In the genomic region with DNA sequence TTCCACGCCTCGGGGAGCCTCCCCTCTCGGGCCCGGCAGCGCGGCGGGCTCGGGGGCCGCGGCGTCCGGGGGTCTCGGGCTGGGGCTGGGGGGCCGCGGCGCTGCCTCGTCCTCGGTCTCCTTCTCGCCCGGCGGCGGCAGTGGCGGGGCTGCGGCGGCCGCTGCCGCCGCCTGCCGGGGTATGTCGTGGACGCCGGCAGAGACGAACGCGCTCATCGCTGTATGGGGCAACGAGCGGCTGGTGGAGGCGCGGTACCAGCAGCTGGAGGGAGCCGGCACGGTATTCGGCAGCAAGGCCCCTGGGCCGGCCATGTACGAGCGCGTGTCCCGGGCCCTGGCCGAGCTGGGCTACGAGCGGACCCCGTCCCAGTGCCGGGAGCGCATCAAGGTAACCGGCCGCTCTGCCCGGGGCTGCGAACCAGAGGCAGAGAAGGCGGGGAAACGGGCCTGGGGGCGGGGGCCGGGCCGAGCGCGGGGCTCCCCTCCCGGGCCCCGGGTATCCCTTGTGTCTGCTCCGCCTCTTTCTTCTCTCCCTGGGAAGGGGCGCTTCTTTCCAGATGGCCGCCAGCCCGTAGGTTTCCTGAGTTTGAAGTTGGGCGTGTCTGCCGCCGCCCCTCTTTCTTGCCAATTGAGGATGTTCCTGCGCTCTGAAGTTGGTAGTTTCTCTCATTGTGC, we compare ENCODE assay signal across 8 mouse cellular contexts. TPM values are rescaled to one million over a fixed set of nuclear protein-coding genes. Genes with fewer than 3 reads are reported as not detected.
A peak's percentile ranks its signal among the peaks of the same experiment; 100 is the strongest.
DNase-seq lines count a peak whose midpoint lies in the region; ATAC-seq and TF ChIP-seq lines count a peak whose summit lies in the region.

No protein-coding gene starts in this region.

- H3K4me1 ChIP-seq in embryonic facial prominence, embryonic 13.5 days, result peaks cover 20% of the 10 kb centered on the region
- peaks cover 8 to 9% of the 10 kb centered on the region in 2 experiments for H3K4me1 ChIP-seq in liver, embryonic 14.5 days (replicated peaks; ENCODE audit: control insufficient read depth in 2 of 2, insufficient read depth in 2 of 2, low read length in 1 of 2)
- H3K4me1 ChIP-seq in stomach, embryonic 16.5 days (ENCODE audit: control insufficient read depth, insufficient read depth, low read length), result peaks cover 9% of the 10 kb centered on the region

- under 1% methylated on average over 58 of the region's 75 CpGs for WGBS in embryonic facial prominence, embryonic 13.5 days
- WGBS in liver, embryonic 14.5 days (ENCODE audit: insufficient replicate concordance), result under 1% methylated on average over 68 of the region's 75 CpGs
- WGBS in stomach, embryonic 16.5 days, result under 1% methylated on average over 67 of the region's 75 CpGs

- H3K4me2 ChIP-seq in embryonic facial prominence, embryonic 13.5 days, result peak overlapping the region; percentile 87
- H3K4me2 ChIP-seq in liver, embryonic 14.5 days (ENCODE audit: low read depth), result peak overlapping the region; percentile 100
- peak overlapping the region; percentile 79 for H3K4me2 ChIP-seq in stomach, embryonic 16.5 days (ENCODE audit: low read depth, low read length)

- ATAC-seq in embryonic facial prominence, embryonic 13.5 days (ENCODE audit: insufficient number of reproducible peaks, insufficient read depth, low FRiP score, low TSS enrichment, low read depth), result peak; percentile 70
- ATAC-seq in liver, embryonic 14.5 days (ENCODE audit: insufficient read depth), result peak; percentile 63
- peak; percentile 70 for ATAC-seq in stomach, embryonic 16.5 days (ENCODE audit: insufficient read depth, low FRiP score)

- H3ac ChIP-seq in C2C12 (ENCODE audit: control insufficient read depth, insufficient read length, low read depth), result peak overlapping the region; percentile 81

- H3K79me2 ChIP-seq in C2C12 (ENCODE audit: control insufficient read depth, insufficient read depth), result peaks cover 53% of the 10 kb centered on the region

- no peak for TF ChIP-seq EP300 in liver, embryonic 14.5 days (IDR thresholded peaks at IDR 0.05; ENCODE audit: low read depth)

- peak overlapping the region; percentile 99 for H3K27ac ChIP-seq in embryonic facial prominence, embryonic 13.5 days
- H3K27ac ChIP-seq in liver, embryonic 14.5 days, result no peak overlapping the region
- peak overlapping the region; percentile 100 for H3K27ac ChIP-seq in stomach, embryonic 16.5 days (ENCODE audit: low read length)

- peak; percentile 58 to 64 for DNase-seq in adrenal gland, postnatal 36 days
- peak; percentile 22 to 23 for DNase-seq in heart, adult 9 months (ENCODE audit: low spot score in 2 of 2)
- peak; percentile 22 for DNase-seq in kidney, adult 9 months
- peak; percentile 14 to 29 (median 15) for DNase-seq in liver, embryonic 14.5 days (ENCODE audit: low read depth in 3 of 3, low spot score in 3 of 3)
- DNase-seq in neural tube, embryonic 10.5 days (ENCODE audit: extremely low spot score, low spot score), result peak; percentile 79

- TF ChIP-seq CTCF in C2C12 (IDR thresholded peaks at IDR 0.05; ENCODE audit: control insufficient read depth, insufficient read depth, insufficient read length), result no peak
- TF ChIP-seq CTCF in liver, embryonic 14.5 days (IDR thresholded peaks at IDR 0.05; ENCODE audit: low read depth), result no peak

- peaks cover 8% of the 10 kb centered on the region for H3K36me3 ChIP-seq in C2C12 (ENCODE audit: control insufficient read depth, insufficient read depth)
- H3K36me3 ChIP-seq in embryonic facial prominence, embryonic 13.5 days, result peaks cover 13% of the 10 kb centered on the region; the same call in 1 of the 2 replicates
- H3K36me3 ChIP-seq in liver, embryonic 14.5 days (replicated peaks; ENCODE audit: control insufficient read depth, insufficient read depth, low read depth), result no peaks in the 10 kb centered on the region
- H3K36me3 ChIP-seq in stomach, embryonic 16.5 days (ENCODE audit: control insufficient read depth, insufficient read depth, low read length), result no peaks in the 10 kb centered on the region

- peak overlapping the region; percentile 75 for H3K4me3 ChIP-seq in C2C12 (ENCODE audit: insufficient read depth, poor library complexity, severe bottlenecking)
- peak overlapping the region; percentile 97 for H3K4me3 ChIP-seq in embryonic facial prominence, embryonic 13.5 days
- peak overlapping the region; percentile 86 to 90 for H3K4me3 ChIP-seq in liver, embryonic 14.5 days (ENCODE audit: insufficient read depth in 1 of 2, low read depth in 2 of 2, low read length in 2 of 2)
- peak overlapping the region; percentile 83 for H3K4me3 ChIP-seq in stomach, embryonic 16.5 days (replicated peaks; ENCODE audit: low read length)

- H3K9ac ChIP-seq in embryonic facial prominence, embryonic 13.5 days, result peak overlapping the region; percentile 95
- H3K9ac ChIP-seq in liver, embryonic 14.5 days (replicated peaks), result peak overlapping the region; percentile 68
- peak overlapping the region; percentile 96 for H3K9ac ChIP-seq in stomach, embryonic 16.5 days (ENCODE audit: low read length)

- no peaks in the 10 kb centered on the region for H3K27me3 ChIP-seq in C2C12 (ENCODE audit: control insufficient read depth, insufficient read depth, insufficient read length)
- no peaks in the 10 kb centered on the region for H3K27me3 ChIP-seq in embryonic facial prominence, embryonic 13.5 days
- H3K27me3 ChIP-seq in liver, embryonic 14.5 days (ENCODE audit: control insufficient read depth, insufficient read depth, low read length), result no peaks in the 10 kb centered on the region
- no peaks in the 10 kb centered on the region for H3K27me3 ChIP-seq in stomach, embryonic 16.5 days (ENCODE audit: control insufficient read depth, insufficient read depth, low read length)

- peaks cover 42% of the 10 kb centered on the region for H3K79me3 ChIP-seq in C2C12 (ENCODE audit: low read depth)

- no peaks in the 10 kb centered on the region for H3K9me3 ChIP-seq in embryonic facial prominence, embryonic 13.5 days
- no peaks in the 10 kb centered on the region for H3K9me3 ChIP-seq in liver, embryonic 14.5 days (ENCODE audit: control insufficient read depth, low read length)
- no peaks in the 10 kb centered on the region for H3K9me3 ChIP-seq in stomach, embryonic 16.5 days (replicated peaks; ENCODE audit: control insufficient read depth, low read length)

TF ChIP-seq in C2C12, 6 proteins besides CTCF, POLR2A, EP300 and RAD21:
- TF ChIP-seq USF1 (IDR thresholded peaks at IDR 0.05; ENCODE audit: low read depth) (no peak), MYOG (IDR thresholded peaks at IDR 0.05; ENCODE audit: control insufficient read depth, extremely low read depth, insufficient read length) (no peak), CEBPB (IDR thresholded peaks at IDR 0.05; ENCODE audit: low read depth) (no peak), MAX (IDR thresholded peaks at IDR 0.05) (no peak), FOSL1 (IDR thresholded peaks at IDR 0.05; ENCODE audit: insufficient read depth, low read length, poor library complexity, severe bottlenecking) (no peak), MYOD1 (IDR thresholded peaks at IDR 0.05; ENCODE audit: control insufficient read depth, insufficient read length, low read depth) (no peak)

RNA-seq across cellular contexts. Expression of gene Msantd2, which starts 0.5 kb away (rescaled TPM):
- polyA plus RNA-seq in C2C12 (2012; fragmentation: generic; extraction: Trizol), result 8.4 TPM
- total RNA-seq in adrenal gland, postnatal 36 days (2021), result 10 to 100 TPM; 17.4 to 29.5 TPM
- 31.1 and 34.9 TPM in 2 replicates for polyA plus RNA-seq in embryonic facial prominence, embryonic 13.5 days (2015; fragmentation: Nextera tagmentation; extraction: Ambion mirVana)
- 6.6 and 9.3 TPM in 2 replicates for polyA plus RNA-seq in liver, embryonic 14.5 days (2012; rRNA removed)
- 3.8 TPM in 2 replicates for polyA plus RNA-seq in liver, embryonic 14.5 days (2014; fragmentation: Nextera tagmentation; extraction: Ambion mirVana)
- 15.3 and 16.1 TPM in 2 replicates for polyA plus RNA-seq in stomach, embryonic 16.5 days (2015; fragmentation: Nextera tagmentation; extraction: Ambion mirVana)

RNA-seq across cellular contexts. Expression of gene Esam, which starts 38.3 kb away (rescaled TPM):
- polyA plus RNA-seq in C2C12 (2012; fragmentation: generic; extraction: Trizol), result 0.06 TPM
- total RNA-seq in adrenal gland, postnatal 36 days (2021), result 10 to 100 TPM; 30.5 to 46.0 TPM
- polyA plus RNA-seq in embryonic facial prominence, embryonic 13.5 days (2015; fragmentation: Nextera tagmentation; extraction: Ambion mirVana), result 39.5 and 41.7 TPM in 2 replicates
- polyA plus RNA-seq in liver, embryonic 14.5 days (2012; rRNA removed), result 6.5 and 7.3 TPM in 2 replicates
- polyA plus RNA-seq in liver, embryonic 14.5 days (2014; fragmentation: Nextera tagmentation; extraction: Ambion mirVana), result 9.9 and 10.7 TPM in 2 replicates
- 58.2 and 58.6 TPM in 2 replicates for polyA plus RNA-seq in stomach, embryonic 16.5 days (2015; fragmentation: Nextera tagmentation; extraction: Ambion mirVana)

RNA-seq across cellular contexts. Expression of gene Vsig2, which starts 49.5 kb away (rescaled TPM):
- polyA plus RNA-seq in C2C12 (2012; fragmentation: generic; extraction: Trizol), result 0.18 TPM
- 1 to 10 TPM; 1.1 to 5.7 TPM for total RNA-seq in adrenal gland, postnatal 36 days (2021)
- 1.5 and 1.6 TPM in 2 replicates for polyA plus RNA-seq in embryonic facial prominence, embryonic 13.5 days (2015; fragmentation: Nextera tagmentation; extraction: Ambion mirVana)
- polyA plus RNA-seq in liver, embryonic 14.5 days (2012; rRNA removed), result 0.70 and 0.81 TPM in 2 replicates
- 0.36 TPM in 1 of 2 replicates, not detected in the other for polyA plus RNA-seq in liver, embryonic 14.5 days (2014; fragmentation: Nextera tagmentation; extraction: Ambion mirVana)
- polyA plus RNA-seq in stomach, embryonic 16.5 days (2015; fragmentation: Nextera tagmentation; extraction: Ambion mirVana), result 96.0 and 120 TPM in 2 replicates

RNA-seq across cellular contexts. Expression of gene Robo3, which starts 56.5 kb away (rescaled TPM):
- polyA plus RNA-seq in C2C12 (2012; fragmentation: generic; extraction: Trizol), result 0.18 TPM
- under 1 TPM; 0.76 to 0.86 TPM for total RNA-seq in adrenal gland, postnatal 36 days (2021)
- 0.44 and 0.62 TPM in 2 replicates for polyA plus RNA-seq in embryonic facial prominence, embryonic 13.5 days (2015; fragmentation: Nextera tagmentation; extraction: Ambion mirVana)
- 0.23 and 0.25 TPM in 2 replicates for polyA plus RNA-seq in liver, embryonic 14.5 days (2012; rRNA removed)
- 0.05 and 0.11 TPM in 2 replicates for polyA plus RNA-seq in liver, embryonic 14.5 days (2014; fragmentation: Nextera tagmentation; extraction: Ambion mirVana)
- not detected in 2 replicates for polyA plus RNA-seq in stomach, embryonic 16.5 days (2015; fragmentation: Nextera tagmentation; extraction: Ambion mirVana)

Comparison
In these comparisons a context has a peak if more than half of its experiments do, and no peak if none do; other contexts are left out.
1. DNase-seq: peak in every context shown above with its lines; median percentile 79 in neural tube, embryonic 10.5 days; 61 in adrenal gland, postnatal 36 days; 22 in heart, adult 9 months; 22 in kidney, adult 9 months; 15 in liver, embryonic 14.5 days.
2. RNA of gene Vsig2, which starts 49.5 kb away (polyA plus RNA-seq): 96.0 to 120 TPM in stomach, embryonic 16.5 days; 1.5 to 1.6 TPM in embryonic facial prominence, embryonic 13.5 days, 0.36 to 0.81 TPM in liver, embryonic 14.5 days and 0.18 TPM in C2C12 (single experiment); every median in the first group is over 10 times any median in the second.
3. Peak in every context shown above with its lines, with median percentiles within 50 percentile points of each other: H3K4me3 ChIP-seq, ATAC-seq, H3K4me2 ChIP-seq and H3K9ac ChIP-seq.